Mouse (Mus musculus) ES-E14 (cell line): ENCODE measurements at regions not wholly inside any gene's neighbourhood (a gene's known extent, or its start where the extent isn't known, plus 50 kb on each side); places are given as distances from the start of the nearest gene placed in this dataset.

Experiments
- CHD2 ChIP-seq: IDR thresholded peaks from 2 replicates; pipeline ENCODE4 v1.6.1; 2014; ENCODE audit warnings: mild to moderate bottlenecking, low read depth, low read length, inconsistent platforms
- HCFC1 ChIP-seq: IDR thresholded peaks from 2 replicates; pipeline ENCODE4 v1.6.1; 2012; ENCODE audit warnings: low read length, inconsistent platforms, borderline replicate concordance; ENCODE audit not compliant: insufficient read depth
- MAFK ChIP-seq: IDR thresholded peaks from 2 replicates; pipeline ENCODE4 v1.6.1; 2014; ENCODE audit warnings: mild to moderate bottlenecking, low read depth, low read length, inconsistent platforms; ENCODE audit not compliant: insufficient read depth

GRCm38 (mm10) chr8:126787398-126787797, 158.2 kb downstream of the Tomm20 start:
- TF ChIP-seq MAFK (no peak), HCFC1 (no peak), CHD2 (no peak)
